In the genomic region with DNA sequence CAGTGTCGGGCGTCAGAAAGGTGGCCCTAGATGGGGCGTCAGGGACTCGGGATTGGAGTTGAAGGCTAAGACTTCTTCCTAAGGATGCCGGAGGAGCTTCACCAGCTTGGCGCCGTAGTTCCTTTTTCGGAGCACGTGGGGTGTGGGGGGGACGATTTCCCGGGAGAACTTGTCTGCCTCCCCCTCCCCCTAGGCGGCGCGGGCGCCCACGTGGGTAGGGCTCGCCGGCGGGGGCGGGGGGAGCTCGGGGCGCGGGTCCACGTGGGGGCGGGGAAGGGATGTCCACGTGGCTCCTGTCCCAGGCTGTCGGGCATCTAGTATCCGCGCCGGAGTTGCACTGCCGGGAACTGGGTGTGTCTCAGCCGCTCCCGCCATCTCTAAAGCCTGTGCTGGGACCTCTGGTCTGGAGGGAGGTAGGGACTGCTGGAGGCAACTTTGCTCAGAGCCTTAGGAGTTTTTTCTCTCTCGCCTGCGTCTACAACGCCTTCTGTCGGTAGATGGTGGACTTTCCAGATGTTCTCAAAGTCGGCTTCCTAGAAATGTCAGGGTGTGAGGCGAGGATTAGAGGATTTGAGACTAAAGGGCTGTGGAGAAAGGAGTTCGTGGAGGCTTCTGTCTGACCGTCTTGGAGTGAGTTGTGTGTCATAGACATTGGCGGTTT, we compare ENCODE assay signal across 1 mouse cellular context.
TF ChIP-seq lines count a peak whose summit lies in the region.

No protein-coding gene starts in this region.

TF ChIP-seq in MEL, 35 proteins besides CTCF, POLR2A, EP300 and RAD21 (continued from another document):
- TF ChIP-seq HCFC1 (IDR thresholded peaks at IDR 0.05; ENCODE audit: low read depth, low read length): no peak
